In the genomic region with DNA sequence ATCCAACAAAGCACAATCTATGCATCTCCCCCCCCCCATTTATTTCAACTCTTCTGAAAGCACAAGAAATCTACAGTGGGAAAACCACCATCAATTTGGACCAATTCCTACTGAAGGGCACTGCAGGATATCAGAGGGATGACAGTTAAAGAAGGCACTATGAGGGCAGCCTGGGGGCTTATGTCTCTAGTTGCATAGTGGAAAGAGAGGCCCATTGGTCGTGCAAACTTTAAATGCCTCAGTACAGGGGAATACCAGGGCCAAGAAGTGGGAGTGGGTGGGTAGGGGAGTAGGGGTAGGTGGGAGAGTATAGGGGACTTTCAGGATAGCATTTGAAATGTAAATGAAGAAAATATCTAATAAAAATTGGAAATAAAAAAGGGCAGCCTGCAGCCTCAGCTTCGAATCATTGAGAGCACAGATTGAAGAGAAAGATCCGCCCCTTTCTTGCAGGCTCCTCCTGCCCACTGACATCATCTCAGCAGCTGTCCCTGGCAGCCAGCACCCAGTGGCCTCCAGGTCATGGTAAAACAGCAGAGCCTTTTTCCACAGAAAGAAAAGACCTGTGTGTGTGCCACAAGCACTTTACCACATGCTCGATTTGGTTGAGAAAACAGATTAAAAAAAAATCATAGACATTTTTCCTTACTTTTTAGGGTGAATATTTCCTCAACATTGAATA, we compare ENCODE assay signal across 8 mouse cellular contexts.
DNase-seq lines count a peak whose midpoint lies in the region.

No protein-coding gene starts in this region.

- intact Hi-C loops in left cerebral cortex, postnatal 4 days (cut with DNase I): no loop called here
- intact Hi-C loops in left cerebral cortex, postnatal 25 days (cut with DNase I): no loop called here
- intact Hi-C loops in gastrocnemius, postnatal 14 days (cut with DNase I; ENCODE audit: low total_unique reads): no loop called here

- DNase-seq in left cerebral cortex, postnatal 4 days: peak; percentile 8
- DNase-seq in left cerebral cortex, postnatal 25 days (ENCODE audit: low spot score in 2 of 2): no peak
- peak; percentile 68 for DNase-seq in adipocyte (ENCODE audit: low spot score)
- peak; percentile 24 to 46 for DNase-seq in adrenal gland, postnatal 36 days
- peak; percentile 46 for DNase-seq in gastrocnemius, postnatal 14 days
- no peak for DNase-seq in yolk sac, embryonic 10.5 days (ENCODE audit: low spot score)
- no peak for DNase-seq in thymus, adult 18-20 months
- DNase-seq in lung, postnatal 14 days: no peak

Comparison
In these comparisons a context has a peak if more than half of its experiments do, and no peak if none do; other contexts are left out.
1. DNase-seq: peak in left cerebral cortex, postnatal 4 days (single experiment), adipocyte (single experiment), adrenal gland, postnatal 36 days (2 of 2) and gastrocnemius, postnatal 14 days (single experiment); none in left cerebral cortex, postnatal 25 days (0 of 2), yolk sac, embryonic 10.5 days (single experiment), thymus, adult 18-20 months (0 of 2) and lung, postnatal 14 days (single experiment).